Mouse (Mus musculus) stomach, postnatal 0 days (tissue): ENCODE results near the gene Olfr1413.

Experiments used
- CTCF ChIP-seq: IDR thresholded peaks from 2 replicates; pipeline ENCODE4 v1.5.1; 2016; ENCODE audit warnings: antibody characterized with exemption, low read depth, mild to moderate bottlenecking, moderate library complexity
- EP300 ChIP-seq: optimal IDR thresholded peaks from 2 replicates; pipeline ENCODE3; 2016; ENCODE audit warnings: antibody characterized with exemption

DNA sequence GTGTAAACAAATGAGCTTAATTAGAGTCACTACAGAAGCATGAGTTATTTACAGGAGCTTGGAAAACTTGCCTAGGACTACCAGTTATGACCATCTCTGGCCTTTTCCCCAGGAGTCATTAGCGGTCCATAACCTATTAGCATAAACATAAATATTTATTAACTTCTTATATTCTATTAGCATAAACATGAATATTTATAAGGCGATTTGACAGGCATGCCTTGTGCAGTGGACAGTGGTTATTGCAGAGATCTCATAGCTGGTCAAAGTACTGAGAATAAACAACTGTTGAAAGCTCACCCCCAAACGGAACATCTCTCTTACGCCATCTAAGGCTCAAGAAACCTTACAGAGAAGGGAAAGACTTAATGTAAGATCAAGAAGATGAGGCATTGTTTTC, 42.1 kb downstream of the Olfr1413 start:
- TF ChIP-seq CTCF (no peak), EP300 (no peak)
